Mouse (Mus musculus): ENCODE measurements around the gene Rin3. TPM values are rescaled to one million over a fixed set of nuclear protein-coding genes. Genes with fewer than 3 reads are reported as not detected.

The Rin3 gene
- polyA plus RNA-seq, 1 experiment from 2014 or later, result 2.8 TPM

- Histone ChIP-seq H3K4me3 (peak overlapping the region; percentile 71), H3K36me3 (replicated peaks) (no peaks in the 10 kb centered on the region)
Measured at GRCm38 (mm10) chr12:102284267-102284610, 1.4 kb downstream of the Rin3 start.

GRCm38 (mm10) chr12:102284618-102285159 is 1.8 kb downstream of the Rin3 start:
- 65% methylated on average over 3 of the region's 3 CpGs for WGBS

More at GRCm38 (mm10) chr12:102284267-102284610, 1.4 kb downstream of the Rin3 start:
- Histone ChIP-seq H3K4me1 (peaks cover 33% of the 10 kb centered on the region), H3K27me3 (ENCODE audit: poor library complexity, severe bottlenecking) (peaks cover 59% of the 10 kb centered on the region), H3K27ac (no peak overlapping the region), H3K9me3 (no peaks in the 10 kb centered on the region)
- DNase-seq (ENCODE audit: extremely low spot score, low spot score), result no peak
- 38% methylated on average over 9 of the region's 9 CpGs for WGBS

GRCm38 (mm10) chr12:102285318-102285717 is 2.5 kb downstream of the Rin3 start:
- Histone ChIP-seq H3K27me3 (ENCODE audit: poor library complexity, severe bottlenecking) (peaks cover 59% of the 10 kb centered on the region), H3K4me3 (no peak overlapping the region), H3K27ac (no peak overlapping the region), H3K9me3 (no peaks in the 10 kb centered on the region), H3K4me1 (peaks cover 33% of the 10 kb centered on the region), H3K36me3 (replicated peaks) (no peaks in the 10 kb centered on the region)
- DNase-seq (ENCODE audit: extremely low spot score, low spot score), result no peak
- WGBS, result 78% methylated on average over 6 of the region's 6 CpGs

More at GRCm38 (mm10) chr12:102284618-102285159, 1.8 kb downstream of the Rin3 start:
- no peak overlapping the region for H3K27ac ChIP-seq
- peaks cover 33% of the 10 kb centered on the region for H3K4me1 ChIP-seq
- peak overlapping the region; percentile 71; the same call in 1 of the 2 replicates for H3K4me3 ChIP-seq
- no peak for DNase-seq (ENCODE audit: extremely low spot score, low spot score)
- no peaks in the 10 kb centered on the region for H3K36me3 ChIP-seq (replicated peaks)
- H3K9me3 ChIP-seq, result no peaks in the 10 kb centered on the region
- peaks cover 59% of the 10 kb centered on the region for H3K27me3 ChIP-seq (ENCODE audit: poor library complexity, severe bottlenecking)

- Histone ChIP-seq H3K4me1 (peaks cover 33% of the 10 kb centered on the region), H3K27me3 (ENCODE audit: poor library complexity, severe bottlenecking) (peaks cover 55% of the 10 kb centered on the region), H3K27ac (no peak overlapping the region), H3K9me3 (no peaks in the 10 kb centered on the region), H3K4me3 (no peak overlapping the region), H3K36me3 (replicated peaks) (no peaks in the 10 kb centered on the region)
- no peak for DNase-seq (ENCODE audit: extremely low spot score, low spot score)
- WGBS, result 83% methylated on average over 5 of the region's 5 CpGs
Measured at GRCm38 (mm10) chr12:102285779-102286178, 2.9 kb downstream of the Rin3 start.

- H3K27ac ChIP-seq, result no peak overlapping the region
- no peak overlapping the region for H3K4me3 ChIP-seq
- WGBS, result 80% methylated on average over 10 of the region's 10 CpGs
- peaks cover 29% of the 10 kb centered on the region for H3K4me1 ChIP-seq
- DNase-seq (ENCODE audit: extremely low spot score, low spot score), result no peak
- H3K27me3 ChIP-seq (ENCODE audit: poor library complexity, severe bottlenecking), result peaks cover 45% of the 10 kb centered on the region
- H3K9me3 ChIP-seq, result no peaks in the 10 kb centered on the region
- no peaks in the 10 kb centered on the region for H3K36me3 ChIP-seq (replicated peaks)
Measured at GRCm38 (mm10) chr12:102286681-102287414, 4.0 kb downstream of the Rin3 start.

GRCm38 (mm10) chr12:102287904-102288602 is 5.2 kb downstream of the Rin3 start:
- DNase-seq (ENCODE audit: extremely low spot score, low spot score), result no peak
- WGBS, result 85% methylated on average over 6 of the region's 6 CpGs
- H3K27me3 ChIP-seq (ENCODE audit: poor library complexity, severe bottlenecking), result peaks cover 33% of the 10 kb centered on the region

GRCm38 (mm10) chr12:102288846-102289245 is 6.0 kb downstream of the Rin3 start:
- no peaks in the 10 kb centered on the region for H3K36me3 ChIP-seq (replicated peaks)
- peaks cover 25% of the 10 kb centered on the region for H3K27me3 ChIP-seq (ENCODE audit: poor library complexity, severe bottlenecking)
- no peak overlapping the region for H3K4me3 ChIP-seq
- WGBS, result 33% methylated on average over 2 of the region's 2 CpGs
- H3K9me3 ChIP-seq, result no peaks in the 10 kb centered on the region
- peaks cover 21% of the 10 kb centered on the region for H3K4me1 ChIP-seq
- H3K27ac ChIP-seq, result no peak overlapping the region
- DNase-seq (ENCODE audit: extremely low spot score, low spot score), result no peak

More at GRCm38 (mm10) chr12:102287904-102288602, 5.2 kb downstream of the Rin3 start:
- Histone ChIP-seq H3K27ac (no peak overlapping the region), H3K4me3 (no peak overlapping the region), H3K36me3 (replicated peaks) (no peaks in the 10 kb centered on the region), H3K4me1 (peaks cover 29% of the 10 kb centered on the region), H3K9me3 (no peaks in the 10 kb centered on the region)

GRCm38 (mm10) chr12:102289568-102289967 is 6.7 kb downstream of the Rin3 start:
- DNase-seq (ENCODE audit: extremely low spot score, low spot score), result no peak
- Histone ChIP-seq H3K27ac (no peak overlapping the region), H3K4me1 (peaks cover 14% of the 10 kb centered on the region; the same call in 1 of the 2 replicates), H3K27me3 (ENCODE audit: poor library complexity, severe bottlenecking) (peaks cover 18% of the 10 kb centered on the region), H3K4me3 (no peak overlapping the region), H3K9me3 (no peaks in the 10 kb centered on the region), H3K36me3 (replicated peaks) (no peaks in the 10 kb centered on the region)
- 96% methylated on average over 1 of the region's 1 CpGs for WGBS

- 88% methylated on average over 2 of the region's 2 CpGs for WGBS
- no peaks in the 10 kb centered on the region for H3K9me3 ChIP-seq
Measured at GRCm38 (mm10) chr12:102290662-102291061, 7.8 kb downstream of the Rin3 start.

GRCm38 (mm10) chr12:102291686-102292085 is 8.8 kb downstream of the Rin3 start:
- DNase-seq (ENCODE audit: extremely low spot score, low spot score), result no peak
- no peaks in the 10 kb centered on the region for H3K36me3 ChIP-seq (replicated peaks)
- H3K4me3 ChIP-seq, result no peak overlapping the region
- peaks cover 10% of the 10 kb centered on the region; the same call in 1 of the 2 replicates for H3K4me1 ChIP-seq
- 59% methylated on average over 6 of the region's 6 CpGs for WGBS
- no peak overlapping the region for H3K27ac ChIP-seq
- no peaks in the 10 kb centered on the region for H3K9me3 ChIP-seq
- H3K27me3 ChIP-seq (ENCODE audit: poor library complexity, severe bottlenecking), result no peaks in the 10 kb centered on the region

More at GRCm38 (mm10) chr12:102290662-102291061, 7.8 kb downstream of the Rin3 start:
- Histone ChIP-seq H3K4me1 (peaks cover 10% of the 10 kb centered on the region; the same call in 1 of the 2 replicates), H3K27ac (no peak overlapping the region), H3K27me3 (ENCODE audit: poor library complexity, severe bottlenecking) (peaks cover 7% of the 10 kb centered on the region), H3K36me3 (replicated peaks) (no peaks in the 10 kb centered on the region), H3K4me3 (no peak overlapping the region)
- no peak for DNase-seq (ENCODE audit: extremely low spot score, low spot score)

- H3K27ac ChIP-seq, result no peak overlapping the region
- no peaks in the 10 kb centered on the region for H3K27me3 ChIP-seq (ENCODE audit: poor library complexity, severe bottlenecking)
- DNase-seq (ENCODE audit: extremely low spot score, low spot score), result no peak
- H3K4me3 ChIP-seq, result no peak overlapping the region
- no peaks in the 10 kb centered on the region for H3K9me3 ChIP-seq
- WGBS, result 88% methylated on average over 7 of the region's 7 CpGs
- peaks cover 10% of the 10 kb centered on the region; the same call in 1 of the 2 replicates for H3K4me1 ChIP-seq
- H3K36me3 ChIP-seq (replicated peaks), result no peaks in the 10 kb centered on the region
Measured at GRCm38 (mm10) chr12:102292501-102293215, 9.8 kb downstream of the Rin3 start.

GRCm38 (mm10) chr12:102294634-102295033 is 11.8 kb downstream of the Rin3 start:
- no peak for DNase-seq (ENCODE audit: extremely low spot score, low spot score)
- WGBS, result 74% methylated on average over 5 of the region's 5 CpGs

More at GRCm38 (mm10) chr12:102294634-102295033, 11.8 kb downstream of the Rin3 start:
- no peaks in the 10 kb centered on the region for H3K27me3 ChIP-seq (ENCODE audit: poor library complexity, severe bottlenecking)
- H3K9me3 ChIP-seq, result no peaks in the 10 kb centered on the region
- H3K4me3 ChIP-seq, result no peak overlapping the region
- H3K36me3 ChIP-seq (replicated peaks), result no peaks in the 10 kb centered on the region
- H3K27ac ChIP-seq, result no peak overlapping the region
- H3K4me1 ChIP-seq, result peaks cover 7% of the 10 kb centered on the region; the same call in 1 of the 2 replicates

Data from forebrain, embryonic 10.5 days (tissue).